Mouse (Mus musculus) intestine, embryonic 15.5 days (tissue): ENCODE measurements around the gene Fam149b. TPM values are rescaled to one million over a fixed set of nuclear protein-coding genes. Genes with fewer than 3 reads are reported as not detected.
A peak's percentile ranks its signal among the peaks of the same experiment; 100 is the strongest.

Source experiments
- ATAC-seq: fragments of 200-750 bp; cut with Nextera tagmentation; 2 replicates; pipeline ENCODE4 v1.8.0; 2017; ENCODE audit warnings: moderate TSS enrichment, moderate library complexity
- H3K27ac ChIP-seq: fragments of 300-500 bp; sonication (generic); 2 replicates; pipeline ENCODE4 v1.5.1; 2015; ENCODE audit warnings: mild to moderate bottlenecking, inconsistent platforms
- H3K27me3 ChIP-seq: fragments of 300-500 bp; sonication (generic); replicated peaks from 2 replicates; pipeline ENCODE4 v1.6.1; 2015; ENCODE audit warnings: inconsistent platforms
- H3K36me3 ChIP-seq: fragments of 300-500 bp; sonication (generic); 2 replicates; pipeline ENCODE4 v1.6.1; 2015; ENCODE audit warnings: inconsistent platforms
- H3K4me1 ChIP-seq: fragments of 300-500 bp; sonication (generic); replicated peaks from 2 replicates; pipeline ENCODE4 v1.6.1; 2015; ENCODE audit warnings: inconsistent platforms
- H3K4me2 ChIP-seq: fragments of 300-500 bp; sonication (generic); replicated peaks from 2 replicates; pipeline ENCODE4 v1.6.1; 2015; ENCODE audit warnings: mild to moderate bottlenecking, inconsistent platforms
- H3K4me3 ChIP-seq: fragments of 300-500 bp; sonication (generic); replicated peaks from 2 replicates; pipeline ENCODE4 v1.5.1; 2015; ENCODE audit warnings: inconsistent platforms
- H3K9ac ChIP-seq: fragments of 300-500 bp; sonication (generic); 2 replicates; pipeline ENCODE4 v1.6.1; 2015; ENCODE audit warnings: inconsistent platforms
- H3K9me3 ChIP-seq: fragments of 300-500 bp; sonication (generic); 2 replicates; pipeline ENCODE4 v1.6.1; 2016; ENCODE audit warnings: inconsistent platforms
- WGBS: fragments of 180-500 bp; shearing (Covaris S2); methylation state at CpG from one replicate; pipeline ENCODE4 v1.1.7; 2015; 5-methylcytosine and 5-hydroxymethylcytosine counted together
- polyA plus RNA-seq: library from polyadenylated mRNA; unstranded; fragments of >200 nt; fragmentation: Nextera tagmentation; extraction: Ambion mirVana; gene quantifications from 2 replicates; pipeline ENCODE4 v1.2.1, GENCODE M21; 2015

The Fam149b gene
- polyA plus RNA-seq, 1 experiment from 2014 or later = 29.0 TPM

DNA sequence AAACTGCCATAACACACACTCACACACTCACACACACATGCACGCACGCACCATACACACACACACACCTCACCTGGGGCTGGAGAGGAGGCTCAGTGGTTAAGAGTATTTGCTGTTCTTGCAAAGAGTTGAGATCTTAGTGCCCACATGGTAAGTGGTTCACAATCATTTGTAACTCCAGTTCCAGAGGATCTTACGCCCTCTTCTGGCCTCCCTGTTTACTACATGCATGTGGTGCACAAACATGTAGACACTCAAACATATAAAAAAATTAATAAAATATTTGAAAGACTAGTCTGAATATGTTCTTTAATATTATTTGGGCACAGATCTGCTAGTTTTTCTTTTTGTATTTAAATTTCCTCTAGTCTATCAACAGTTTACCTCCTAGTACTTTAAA lies 20.3 kb downstream of the Fam149b start:
- H3K36me3 ChIP-seq = peaks cover 4% of the 10 kb centered on the region; the same call in 1 of the 2 replicates
- WGBS = 88% methylated on average over 3 of the region's 3 CpGs
- ATAC-seq = no peak
- H3K4me1 ChIP-seq = no peaks in the 10 kb centered on the region
- H3K27me3 ChIP-seq = no peaks in the 10 kb centered on the region
- no peaks in the 10 kb centered on the region for H3K9me3 ChIP-seq
- H3K27ac ChIP-seq = no peak overlapping the region
- no peak overlapping the region for H3K9ac ChIP-seq
- no peak overlapping the region for H3K4me3 ChIP-seq
- H3K4me2 ChIP-seq = no peak overlapping the region

DNA sequence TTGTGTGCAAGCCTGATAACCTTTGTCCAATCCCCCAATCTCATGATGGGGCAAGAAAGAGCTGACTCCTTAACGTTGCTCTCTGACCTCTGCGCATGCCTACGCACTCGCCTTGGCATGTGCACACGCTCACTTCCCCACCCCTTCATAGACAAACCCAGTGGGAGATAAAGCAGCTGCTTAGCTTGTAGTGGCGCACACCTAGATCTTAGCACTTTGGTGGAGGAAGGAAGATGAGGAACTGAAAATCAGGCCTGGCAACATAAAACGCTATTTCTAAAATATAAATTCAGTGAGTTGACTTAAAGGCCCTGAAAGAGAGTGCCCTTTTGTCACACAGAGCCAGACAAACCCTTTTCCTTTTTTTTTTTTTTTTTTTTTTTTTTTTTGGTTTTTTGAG lies 22.8 kb downstream of the Fam149b start:
- 85% methylated on average over 7 of the region's 7 CpGs for WGBS
- no peak for ATAC-seq
- no peaks in the 10 kb centered on the region for H3K4me1 ChIP-seq
- H3K27me3 ChIP-seq = no peaks in the 10 kb centered on the region
- no peaks in the 10 kb centered on the region for H3K9me3 ChIP-seq
- no peak overlapping the region for H3K4me3 ChIP-seq
- peaks cover 5% of the 10 kb centered on the region; the same call in 1 of the 2 replicates for H3K36me3 ChIP-seq
- H3K27ac ChIP-seq = no peak overlapping the region
- no peak overlapping the region for H3K4me2 ChIP-seq
- H3K9ac ChIP-seq = no peak overlapping the region

DNA sequence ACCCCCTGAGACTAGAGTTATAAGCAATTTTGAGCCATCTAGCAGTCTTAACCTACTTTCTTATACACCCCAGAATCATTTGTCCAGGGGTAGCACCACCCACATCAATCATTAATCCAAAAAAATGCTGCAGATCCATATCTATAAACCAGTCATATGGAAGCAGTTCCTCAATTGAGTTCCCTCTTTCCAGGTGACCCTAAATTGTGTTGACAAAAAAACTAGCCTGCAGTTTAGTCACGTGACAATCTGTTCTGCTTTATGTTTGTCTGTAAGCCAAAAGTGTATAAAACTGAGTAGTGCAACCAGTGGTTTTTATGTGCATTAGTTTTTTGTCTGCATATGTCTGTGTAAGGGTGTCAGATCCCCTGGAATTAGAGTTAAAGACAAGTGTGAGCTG lies 23.9 kb downstream of the Fam149b start:
- H3K27ac ChIP-seq = no peak overlapping the region
- 82% methylated on average over 1 of the region's 1 CpGs for WGBS
- no peaks in the 10 kb centered on the region for H3K4me1 ChIP-seq
- no peaks in the 10 kb centered on the region for H3K27me3 ChIP-seq
- no peak for ATAC-seq
- H3K4me3 ChIP-seq = no peak overlapping the region
- peaks cover 8% of the 10 kb centered on the region; the same call in 1 of the 2 replicates for H3K36me3 ChIP-seq
- H3K9me3 ChIP-seq = no peaks in the 10 kb centered on the region
- no peak overlapping the region for H3K9ac ChIP-seq
- no peak overlapping the region for H3K4me2 ChIP-seq

DNA sequence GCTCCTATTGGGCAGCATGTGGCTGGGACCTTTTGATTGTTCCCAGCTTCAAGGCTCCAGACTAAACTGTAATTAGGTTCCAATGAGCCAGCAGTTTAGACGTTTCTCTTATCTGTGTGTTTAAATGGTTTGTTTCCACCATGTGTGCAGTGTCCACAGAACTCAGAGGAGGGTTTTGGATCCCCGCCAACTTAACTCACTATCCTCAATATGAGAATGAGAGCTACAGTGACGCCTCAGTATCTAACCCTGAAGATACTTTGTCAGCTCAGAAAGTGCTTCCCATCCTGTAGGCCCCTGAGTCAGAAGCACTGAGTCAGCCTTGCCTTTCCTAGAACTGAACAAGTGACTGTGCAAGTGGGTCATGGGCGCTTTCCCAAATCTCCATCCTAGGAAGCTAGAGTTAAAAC lies 29.2 kb downstream of the Fam149b start:
- H3K4me1 ChIP-seq = no peaks in the 10 kb centered on the region
- no peaks in the 10 kb centered on the region for H3K9me3 ChIP-seq
- H3K4me2 ChIP-seq = no peak overlapping the region
- H3K9ac ChIP-seq = no peak overlapping the region
- H3K36me3 ChIP-seq = peaks cover 8% of the 10 kb centered on the region; the same call in 1 of the 2 replicates
- ATAC-seq = no peak
- no peaks in the 10 kb centered on the region for H3K27me3 ChIP-seq
- WGBS = 56% methylated on average over 4 of the region's 4 CpGs
- no peak overlapping the region for H3K4me3 ChIP-seq
- H3K27ac ChIP-seq = no peak overlapping the region

DNA sequence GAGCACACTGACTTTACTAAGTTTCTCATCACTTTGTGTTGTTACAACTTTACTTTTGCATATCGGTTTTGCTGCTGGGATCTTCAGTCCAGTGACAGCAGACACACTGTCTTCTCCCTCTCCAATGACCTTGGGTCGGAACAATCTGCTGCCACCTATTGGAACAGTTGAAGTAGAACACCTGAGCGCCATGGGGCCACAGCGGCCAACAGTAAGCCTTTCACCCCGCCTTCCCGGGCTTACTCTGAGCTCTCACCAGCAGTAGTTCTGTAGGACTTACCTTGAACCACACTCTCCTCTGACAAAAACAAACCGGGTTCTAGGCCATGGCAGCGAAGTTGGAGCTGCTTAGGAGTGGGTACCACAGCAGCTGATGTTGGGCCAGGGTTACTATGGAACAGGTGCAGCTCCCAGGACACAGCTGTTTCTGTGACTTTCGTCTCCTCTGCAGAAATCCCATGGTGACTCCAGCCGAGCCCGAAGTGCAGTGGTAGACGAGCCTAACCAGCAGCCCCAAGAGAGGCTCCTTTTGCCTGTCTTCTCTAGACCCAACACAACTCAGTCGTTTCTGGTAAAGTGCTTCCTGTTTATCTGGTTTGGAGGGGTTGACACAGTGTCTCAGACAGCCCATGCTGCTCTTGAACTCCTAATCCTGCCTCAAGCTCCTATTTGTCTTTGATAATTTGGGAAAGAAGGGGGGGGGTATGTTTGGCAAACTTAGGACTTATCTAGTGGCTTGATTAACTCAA lies 30.5 kb downstream of the Fam149b start:
- Histone ChIP-seq H3K36me3 (peaks cover 8% of the 10 kb centered on the region; the same call in 1 of the 2 replicates), H3K9me3 (no peaks in the 10 kb centered on the region), H3K4me2 (no peak overlapping the region), H3K27me3 (no peaks in the 10 kb centered on the region), H3K27ac (no peak overlapping the region), H3K9ac (no peak overlapping the region), H3K4me1 (no peaks in the 10 kb centered on the region), H3K4me3 (no peak overlapping the region)
- peak; percentile 78 for ATAC-seq
- WGBS = 35% methylated on average over 13 of the region's 13 CpGs

DNA sequence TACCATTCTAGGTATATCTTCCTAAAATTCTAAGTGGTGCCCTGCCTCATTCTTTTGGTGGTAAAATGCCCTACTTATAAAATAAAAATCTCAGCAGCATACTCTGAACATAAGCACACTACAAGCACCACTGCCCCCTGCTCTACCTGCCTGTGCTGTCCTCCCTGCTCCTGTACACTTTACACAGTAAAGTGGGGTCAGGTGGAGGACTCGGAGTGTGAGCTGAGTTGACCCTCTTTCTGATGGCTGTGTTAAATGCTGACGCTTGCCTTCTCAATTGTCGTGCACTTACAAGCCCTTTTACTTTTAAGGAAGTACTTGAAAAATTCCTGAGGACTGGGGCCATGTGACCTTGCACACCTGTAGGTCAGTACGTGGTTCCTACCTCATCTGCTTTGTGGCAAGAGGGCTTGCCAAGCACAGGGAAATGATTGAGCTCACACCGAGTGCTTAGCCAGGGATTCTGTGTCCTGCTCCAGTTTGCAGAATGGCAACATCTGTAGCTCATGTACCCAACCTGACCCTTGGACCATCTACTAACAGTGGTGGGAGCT lies 31.2 kb downstream of the Fam149b start:
- no peak overlapping the region for H3K9ac ChIP-seq
- no peak overlapping the region for H3K27ac ChIP-seq
- H3K27me3 ChIP-seq = no peaks in the 10 kb centered on the region
- H3K36me3 ChIP-seq = peaks cover 8% of the 10 kb centered on the region; the same call in 1 of the 2 replicates
- H3K9me3 ChIP-seq = no peaks in the 10 kb centered on the region
- 74% methylated on average over 5 of the region's 5 CpGs for WGBS
- no peak overlapping the region for H3K4me2 ChIP-seq
- peak; percentile 46 for ATAC-seq
- no peaks in the 10 kb centered on the region for H3K4me1 ChIP-seq
- no peak overlapping the region for H3K4me3 ChIP-seq

DNA sequence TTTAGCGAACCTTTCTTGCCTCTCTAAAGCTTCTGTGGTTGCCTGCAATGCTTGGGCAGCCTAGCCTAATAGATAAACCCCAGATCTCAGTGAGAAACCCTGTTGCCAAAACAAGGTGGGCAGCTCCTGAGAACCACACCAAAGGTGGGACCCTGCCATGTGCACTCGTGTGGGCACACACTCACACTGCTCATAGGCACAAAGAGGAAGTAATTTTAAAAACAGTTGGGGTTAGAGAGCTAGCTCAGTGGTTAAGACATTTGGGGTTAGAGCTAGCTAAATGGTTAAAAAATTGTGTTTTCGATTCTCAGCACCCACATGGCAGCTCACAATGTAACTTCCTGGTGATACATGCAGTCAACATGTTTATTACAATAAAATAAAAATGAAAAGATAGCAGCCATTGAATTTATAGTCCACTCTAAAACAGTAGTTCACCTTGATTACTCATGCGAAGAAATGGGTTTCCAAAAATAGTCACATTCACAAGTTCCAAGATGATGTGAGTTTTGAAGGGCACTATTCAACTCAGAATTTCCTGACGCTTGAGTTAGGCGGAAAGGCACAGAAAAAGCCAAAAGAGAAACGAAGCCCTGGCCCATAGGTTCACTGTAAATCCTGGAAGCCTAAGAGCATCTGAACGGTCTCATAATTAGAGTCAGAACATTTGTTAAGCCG lies 31.9 kb downstream of the Fam149b start:
- WGBS = 92% methylated on average over 9 of the region's 9 CpGs
- ATAC-seq = no peak
- peaks cover 8% of the 10 kb centered on the region; the same call in 1 of the 2 replicates for H3K36me3 ChIP-seq
- H3K4me3 ChIP-seq = no peak overlapping the region
- H3K27me3 ChIP-seq = no peaks in the 10 kb centered on the region
- no peak overlapping the region for H3K4me2 ChIP-seq
- H3K27ac ChIP-seq = no peak overlapping the region
- no peaks in the 10 kb centered on the region for H3K9me3 ChIP-seq
- no peak overlapping the region for H3K9ac ChIP-seq
- no peaks in the 10 kb centered on the region for H3K4me1 ChIP-seq

DNA sequence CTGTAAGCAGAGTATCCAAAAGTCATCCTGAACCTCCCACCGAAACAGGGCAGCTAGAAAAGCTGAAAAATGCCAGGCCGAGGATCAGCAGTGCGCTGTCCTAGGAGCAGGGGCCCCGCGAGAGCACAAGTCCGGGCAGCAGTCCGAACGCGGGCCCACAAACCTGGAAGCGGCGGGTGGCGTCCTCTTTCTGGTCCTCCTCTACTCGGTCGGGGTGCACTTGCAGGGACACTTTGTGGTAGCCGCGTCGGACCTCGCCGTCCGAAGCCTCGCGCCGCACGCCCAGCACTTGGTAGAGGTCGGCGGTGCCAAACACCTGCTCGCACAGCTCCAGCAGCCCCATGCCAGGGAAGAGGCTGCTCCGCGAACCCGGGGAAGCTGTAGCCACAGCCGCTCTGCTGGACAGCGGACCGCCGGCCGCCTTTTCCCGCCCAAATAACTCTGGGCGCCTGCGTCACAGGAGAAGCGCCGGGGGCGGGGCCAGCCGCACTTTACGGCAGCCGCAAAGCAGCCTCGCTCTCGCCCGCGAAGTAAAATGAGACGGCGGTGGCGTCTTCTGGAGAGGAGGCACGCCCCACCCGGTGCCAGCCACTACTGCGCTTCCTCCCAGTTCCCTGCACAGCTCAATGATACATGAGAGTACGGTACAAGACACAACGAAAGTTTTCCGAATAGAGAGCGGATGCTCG lies 40.6 kb downstream of the Fam149b start, which contains the start of gene Dnajc9:
Gene Dnajc9 (minus strand): TSS at position 470 of the 689 bp plus-strand sequence.
- Histone ChIP-seq H3K9me3 (no peaks in the 10 kb centered on the region), H3K27ac (peak within 1 kb of the TSS; percentile 81), H3K4me2 (peak within 1 kb of the TSS; percentile 67), H3K9ac (peak within 1 kb of the TSS; percentile 73), H3K27me3 (no peaks in the 10 kb centered on the region), H3K4me3 (peak within 1 kb of the TSS; percentile 79), H3K36me3 (peaks cover 7% of the 10 kb centered on the region; the same call in 1 of the 2 replicates), H3K4me1 (peaks cover 13% of the 10 kb centered on the region)
- WGBS = under 1% methylated on average over 59 of the region's 59 CpGs
- peak; percentile 77 for ATAC-seq

DNA sequence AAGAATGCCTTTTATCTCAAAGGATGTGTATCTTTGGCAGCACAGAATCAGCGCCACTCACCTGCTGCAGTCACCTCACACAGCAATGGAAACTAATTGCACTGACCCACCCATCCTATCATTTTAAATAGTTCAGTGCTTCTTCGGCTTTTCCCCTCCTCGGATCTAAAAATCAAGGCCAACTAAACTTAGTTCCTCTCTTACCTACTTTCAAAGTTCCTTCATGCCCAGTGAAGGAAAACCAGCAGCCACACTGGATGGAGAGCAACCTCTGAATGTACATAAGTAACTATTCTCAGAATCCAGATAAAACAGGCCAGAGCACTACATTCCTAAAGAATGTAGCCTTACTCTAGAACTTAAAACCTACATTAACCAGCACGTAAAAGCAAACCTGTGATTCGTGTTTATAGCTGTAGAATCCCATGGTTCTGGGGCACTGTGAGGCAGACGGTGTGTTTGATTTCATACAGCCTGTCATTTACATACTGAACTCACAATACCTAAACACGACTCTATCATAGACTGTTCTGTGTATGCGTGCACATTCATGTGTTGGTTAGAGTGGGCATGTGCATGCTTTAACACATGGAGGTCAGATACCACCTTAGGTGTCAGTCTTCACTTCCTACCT lies 41.6 kb downstream of the Fam149b start:
- peak overlapping the region; percentile 67 for H3K4me2 ChIP-seq
- H3K27ac ChIP-seq = no peak overlapping the region
- peaks cover 7% of the 10 kb centered on the region; the same call in 1 of the 2 replicates for H3K36me3 ChIP-seq
- 80% methylated on average over 8 of the region's 8 CpGs for WGBS
- peak overlapping the region; percentile 79; the same call in 1 of the 2 replicates for H3K4me3 ChIP-seq
- H3K27me3 ChIP-seq = no peaks in the 10 kb centered on the region
- no peak for ATAC-seq
- no peaks in the 10 kb centered on the region for H3K9me3 ChIP-seq
- peaks cover 16% of the 10 kb centered on the region for H3K4me1 ChIP-seq
- peak overlapping the region; percentile 73; the same call in 1 of the 2 replicates for H3K9ac ChIP-seq

DNA sequence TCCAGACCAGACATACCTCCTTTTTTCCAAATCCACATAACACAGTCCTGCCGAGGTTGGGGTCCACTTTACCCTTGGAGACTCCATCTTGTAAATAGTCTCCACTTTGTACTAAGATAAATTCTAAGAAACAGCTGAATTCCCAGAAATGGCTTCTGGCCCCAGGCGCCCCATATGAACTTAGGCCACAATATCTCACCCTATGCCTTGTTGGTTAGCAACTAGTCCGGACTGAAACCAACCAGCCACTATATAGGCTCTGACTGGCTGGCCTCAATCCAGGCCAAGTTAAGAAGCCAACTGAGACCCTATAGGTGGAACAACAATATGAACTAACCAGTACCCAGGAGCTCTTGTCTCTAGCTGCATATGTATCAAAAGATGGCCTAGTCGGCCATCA lies 44.4 kb downstream of the Fam149b start:
- H3K4me1 ChIP-seq = peaks cover 8% of the 10 kb centered on the region
- H3K9ac ChIP-seq = no peak overlapping the region
- 0 out of 2 replicates have a peak overlapping the region, but pooled peaks have one; percentile 17 for H3K4me2 ChIP-seq
- no peak overlapping the region for H3K4me3 ChIP-seq
- H3K36me3 ChIP-seq = peaks cover 7% of the 10 kb centered on the region; the same call in 1 of the 2 replicates
- H3K27ac ChIP-seq = no peak overlapping the region
- 87% methylated on average over 4 of the region's 4 CpGs for WGBS
- no peaks in the 10 kb centered on the region for H3K27me3 ChIP-seq
- no peaks in the 10 kb centered on the region for H3K9me3 ChIP-seq
- no peak for ATAC-seq

DNA sequence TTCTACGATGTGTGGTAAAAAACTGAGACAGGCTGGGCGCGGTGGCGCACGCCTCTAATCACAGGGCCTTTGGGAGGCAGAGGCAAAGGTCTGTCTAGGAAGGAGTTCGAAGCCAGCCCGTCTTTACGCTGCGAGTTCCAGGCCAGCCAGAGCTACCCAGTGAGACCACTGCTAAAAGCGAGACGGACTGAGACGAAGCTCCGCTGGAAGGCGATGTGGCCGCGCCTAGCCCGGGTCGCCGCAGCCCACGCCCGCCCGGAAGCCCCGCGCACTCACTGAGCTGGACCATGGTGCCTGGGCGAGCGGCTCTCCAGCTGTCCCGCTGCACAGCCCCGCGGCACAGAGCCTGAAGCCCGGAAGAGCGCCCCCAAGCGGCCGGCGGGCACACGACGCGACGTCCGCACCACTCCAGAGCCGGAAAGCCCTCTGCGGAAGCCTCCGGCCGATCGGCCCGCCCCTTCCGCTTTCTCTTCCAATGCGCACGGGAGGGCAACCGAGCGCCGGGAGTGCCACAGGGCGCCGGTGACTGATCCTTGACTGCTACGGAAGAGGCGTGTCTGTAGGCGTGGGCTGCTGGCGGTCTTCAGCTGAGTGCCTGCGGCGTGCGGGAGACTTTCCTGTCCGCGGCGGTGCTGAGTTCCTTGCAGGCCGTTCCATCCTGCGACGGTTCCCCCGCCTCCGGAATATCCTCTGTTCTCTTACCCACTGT lies 45.4 kb downstream of the Fam149b start, which contains the start of gene Mrps16:
Gene Mrps16 (minus strand): TSS at position 430 of the 709 bp plus-strand sequence.
- peak within 1 kb of the TSS; percentile 64 for H3K4me2 ChIP-seq
- H3K9me3 ChIP-seq = no peaks in the 10 kb centered on the region
- ATAC-seq = peak; percentile 97
- peak within 1 kb of the TSS; percentile 69 for H3K4me3 ChIP-seq
- H3K4me1 ChIP-seq = peaks cover 3% of the 10 kb centered on the region; the same call in 1 of the 2 replicates
- H3K36me3 ChIP-seq = peaks cover 7% of the 10 kb centered on the region; the same call in 1 of the 2 replicates
- no peaks in the 10 kb centered on the region for H3K27me3 ChIP-seq
- H3K9ac ChIP-seq = peak within 1 kb of the TSS; percentile 89
- H3K27ac ChIP-seq = peak within 1 kb of the TSS; percentile 86
- under 1% methylated on average over 68 of the region's 68 CpGs for WGBS
